9 mouse cellular contexts compared by ENCODE assay signal in genomic region chr11:102102485-102103258, GRCm38 (mm10). TPM values are rescaled to one million over a fixed set of nuclear protein-coding genes. Genes with fewer than 3 reads are reported as not detected.
DNase-seq lines count a peak whose midpoint lies in the region; ATAC-seq and TF ChIP-seq lines count a peak whose summit lies in the region.
"Had no signal": no experiment of that assay in that cellular context is flagged by ENCODE, and none has a peak within 500 bp of the region (broad histone marks: within the 10 kb centered on the region; RNA-seq: fewer than 3 reads in every experiment).

No protein-coding gene starts in this region.

- no peak overlapping the region for H3K9ac ChIP-seq in heart, adult 2 months (ENCODE audit: low read depth, low read length)
- H3K9ac ChIP-seq in ES-Bruce4 (ENCODE audit: low read depth, poor library complexity, severe bottlenecking): no peak overlapping the region
- peak overlapping the region; percentile 8; the same call in 1 of the 2 replicates for H3K9ac ChIP-seq in lung, embryonic 14.5 days

- TF ChIP-seq CTCF in heart, adult 2 months (IDR thresholded peaks at IDR 0.05): peak; percentile 99
- TF ChIP-seq CTCF in ES-Bruce4 (IDR thresholded peaks at IDR 0.05; ENCODE audit: low read depth, low read length): peak; percentile 73
- peak; percentile 85 for TF ChIP-seq CTCF in lung, embryonic 14.5 days (IDR thresholded peaks at IDR 0.05; ENCODE audit: low read depth)

- no peak for TF ChIP-seq POLR2A in heart, adult 2 months (IDR thresholded peaks at IDR 0.05; ENCODE audit: insufficient read depth, low read depth, low read length)
- no peak for TF ChIP-seq POLR2A in ES-Bruce4 (IDR thresholded peaks at IDR 0.05; ENCODE audit: insufficient read depth, low read length)

- TF ChIP-seq EP300 in heart, adult 2 months (IDR thresholded peaks at IDR 0.05; ENCODE audit: insufficient read depth, low read depth, low read length): no peak
- TF ChIP-seq EP300 in ES-Bruce4 (IDR thresholded peaks at IDR 0.05; ENCODE audit: insufficient read depth, low read depth, low read length): no peak

- H3K4me2 ChIP-seq in lung, embryonic 14.5 days: 0 out of 2 replicates have a peak overlapping the region, but pooled peaks have one; percentile 15

- intact Hi-C loops in heart, adult 2 months (cut with DNase I): loop anchor here (1.0 kb wide), 2 partner anchors 38 to 165 kb away; no protein-coding TSS in a partner anchor

- WGBS in heart, adult 2 months: 14% methylated on average over 17 of the region's 17 CpGs
- WGBS in lung, embryonic 14.5 days: 16% methylated on average over 17 of the region's 17 CpGs

- no peak overlapping the region for H3K27ac ChIP-seq in heart, adult 2 months
- no peak overlapping the region for H3K27ac ChIP-seq in ES-Bruce4 (ENCODE audit: insufficient read depth, low read length)
- H3K27ac ChIP-seq in lung, embryonic 14.5 days (ENCODE audit: low read depth): no peak overlapping the region

- 0 out of 2 replicates have a peak, but pooled peaks have one; percentile 38 for ATAC-seq in lung, embryonic 14.5 days (ENCODE audit: insufficient read depth)

- no peaks in the 10 kb centered on the region for H3K36me3 ChIP-seq in heart, adult 2 months (ENCODE audit: control insufficient read depth, insufficient read depth, low read length)
- H3K36me3 ChIP-seq in ES-Bruce4 (ENCODE audit: control insufficient read depth, insufficient read depth, low read length, poor library complexity, severe bottlenecking): no peaks in the 10 kb centered on the region
- H3K36me3 ChIP-seq in lung, embryonic 14.5 days (ENCODE audit: insufficient read depth): no peaks in the 10 kb centered on the region
- no peaks in the 10 kb centered on the region for H3K36me3 ChIP-seq in splenic B cell, adult 2 months (ENCODE audit: control insufficient read depth, insufficient read depth, low read length, poor library complexity, severe bottlenecking)

- H3K79me2 ChIP-seq in heart, adult 2 months (replicated peaks; ENCODE audit: control insufficient read depth, insufficient read depth, low read length): no peaks in the 10 kb centered on the region

- no peaks in the 10 kb centered on the region for H3K4me1 ChIP-seq in heart, adult 2 months (ENCODE audit: control insufficient read depth, insufficient read depth, low read length)
- H3K4me1 ChIP-seq in ES-Bruce4 (ENCODE audit: control insufficient read depth, insufficient read depth, low read length): no peaks in the 10 kb centered on the region
- H3K4me1 ChIP-seq in lung, embryonic 14.5 days (ENCODE audit: insufficient read depth): no peaks in the 10 kb centered on the region; the same call in 1 of the 2 replicates

- DNase-seq in heart, adult 2 months: peak; percentile 57 to 78
- DNase-seq in heart, adult 11 months: no peak
- peak; percentile 87 to 90 for DNase-seq in cerebellum, postnatal 10 days
- DNase-seq in gastrocnemius, postnatal 10 days: peak; percentile 82
- DNase-seq in kidney, postnatal 10 days: peak; percentile 84
- peak; percentile 90 for DNase-seq in lung, embryonic 14.5 days
- DNase-seq in splenic B cell, adult 2 months (ENCODE audit: low read depth, low spot score): peak; percentile 63

- no peak overlapping the region for H3K4me3 ChIP-seq in heart, adult 2 months
- H3K4me3 ChIP-seq in ES-Bruce4 (ENCODE audit: low read depth, low read length): no peak overlapping the region
- no peak overlapping the region for H3K4me3 ChIP-seq in lung, embryonic 14.5 days (ENCODE audit: low read depth, low read length)
- H3K4me3 ChIP-seq: myocyte had no signal

- H3K27me3 ChIP-seq in heart, adult 2 months (ENCODE audit: control insufficient read depth, insufficient read depth, low read length): peaks cover 3% of the 10 kb centered on the region
- no peaks in the 10 kb centered on the region for H3K27me3 ChIP-seq in ES-Bruce4 (ENCODE audit: control insufficient read depth, insufficient read depth, low read length, poor library complexity, severe bottlenecking)
- peaks cover 43% of the 10 kb centered on the region for H3K27me3 ChIP-seq in lung, embryonic 14.5 days (ENCODE audit: insufficient read depth, low read length)
- no peaks in the 10 kb centered on the region for H3K27me3 ChIP-seq in splenic B cell, adult 2 months (ENCODE audit: control insufficient read depth, insufficient read depth, low read length, poor library complexity, severe bottlenecking)

- H3K9me3 ChIP-seq in ES-Bruce4 (replicated peaks; ENCODE audit: control insufficient read depth, insufficient read depth, low read length, poor library complexity, severe bottlenecking): no peaks in the 10 kb centered on the region
- H3K9me3 ChIP-seq in lung, embryonic 14.5 days (ENCODE audit: low read depth, low read length): no peaks in the 10 kb centered on the region

RNA-seq across cellular contexts. Expression of gene Ppy, which starts 1.6 kb away (rescaled TPM):
- total RNA-seq in heart, adult 2 months (2021): not detected
- polyA plus RNA-seq in heart, adult 2 months (2012; rRNA removed): not detected in 2 replicates
- polyA plus RNA-seq in ES-Bruce4 (2011; ENCODE audit: insufficient read depth, insufficient read length, low read depth, missing spikeins): not detected in 2 replicates
- not detected for total RNA-seq in gastrocnemius, postnatal 10 days (2021)
- polyA plus RNA-seq in lung, embryonic 14.5 days (2014; fragmentation: Nextera tagmentation; extraction: Ambion mirVana): not detected in 2 replicates
- polyA plus RNA-seq: myocyte had no signal

RNA-seq across cellular contexts. Expression of gene Pyy, which starts 5.0 kb away (rescaled TPM):
- not detected for total RNA-seq in heart, adult 2 months (2021)
- not detected in 2 replicates for polyA plus RNA-seq in heart, adult 2 months (2012; rRNA removed)
- polyA plus RNA-seq in ES-Bruce4 (2011; ENCODE audit: insufficient read depth, insufficient read length, low read depth, missing spikeins): not detected in 2 replicates
- not detected for total RNA-seq in gastrocnemius, postnatal 10 days (2021)
- not detected in 2 replicates for polyA plus RNA-seq in lung, embryonic 14.5 days (2014; fragmentation: Nextera tagmentation; extraction: Ambion mirVana)
- polyA plus RNA-seq: myocyte had no signal

RNA-seq across cellular contexts. Expression of gene Mpp2, which starts 14.4 kb away (rescaled TPM):
- total RNA-seq in heart, adult 2 months (2021): 1 to 10 TPM; 2.3 to 2.6 TPM
- 5.3 and 5.6 TPM in 2 replicates for polyA plus RNA-seq in heart, adult 2 months (2012; rRNA removed)
- polyA plus RNA-seq in ES-Bruce4 (2011; ENCODE audit: insufficient read depth, insufficient read length, low read depth, missing spikeins): 3.4 and 3.6 TPM in 2 replicates
- 1 to 10 TPM; 1.1 to 1.5 TPM for total RNA-seq in gastrocnemius, postnatal 10 days (2021)
- 4.9 and 6.3 TPM in 2 replicates for polyA plus RNA-seq in lung, embryonic 14.5 days (2014; fragmentation: Nextera tagmentation; extraction: Ambion mirVana)

RNA-seq across cellular contexts. Expression of gene Nags, which starts 42.6 kb away (rescaled TPM):
- not detected for total RNA-seq in heart, adult 2 months (2021)
- 0.06 and 0.12 TPM in 2 replicates for polyA plus RNA-seq in heart, adult 2 months (2012; rRNA removed)
- polyA plus RNA-seq in ES-Bruce4 (2011; ENCODE audit: insufficient read depth, insufficient read length, low read depth, missing spikeins): 0.65 TPM in 1 of 2 replicates, not detected in the other
- not detected for total RNA-seq in gastrocnemius, postnatal 10 days (2021)
- polyA plus RNA-seq in lung, embryonic 14.5 days (2014; fragmentation: Nextera tagmentation; extraction: Ambion mirVana): not detected in 2 replicates
- polyA plus RNA-seq: myocyte had no signal

RNA-seq across cellular contexts. Expression of gene Tmem101, which starts 53.5 kb away (rescaled TPM):
- total RNA-seq in heart, adult 2 months (2021): 10 to 100 TPM; 12.2 to 13.6 TPM
- polyA plus RNA-seq in heart, adult 2 months (2012; rRNA removed): 19.5 and 20.7 TPM in 2 replicates
- 22.3 and 24.5 TPM in 2 replicates for polyA plus RNA-seq in ES-Bruce4 (2011; ENCODE audit: insufficient read depth, insufficient read length, low read depth, missing spikeins)
- 10 to 100 TPM; 13.7 to 15.9 TPM for total RNA-seq in gastrocnemius, postnatal 10 days (2021)
- polyA plus RNA-seq in lung, embryonic 14.5 days (2014; fragmentation: Nextera tagmentation; extraction: Ambion mirVana): 26.3 and 26.8 TPM in 2 replicates
